Mouse (Mus musculus) thymus, adult 2 months (tissue): ENCODE data around the gene Rabep1. TPM values are rescaled to one million over a fixed set of nuclear protein-coding genes. Genes with fewer than 3 reads are reported as not detected.

ENCODE experiments used
- DNase-seq: peaks from one replicate; pipeline ENCODE4 v3.0.0; 2021
- H3K27ac ChIP-seq: fragments of 200-500 bp; 2 replicates; pipeline ENCODE4 v1.5.1; 2012; ENCODE audit warnings: low read length, control low read depth; ENCODE audit not compliant: control insufficient read depth, insufficient read depth
- H3K27me3 ChIP-seq: fragments of 200-500 bp; 2 replicates; pipeline ENCODE4 v1.6.1; 2012; ENCODE audit warnings: mild to moderate bottlenecking, low read length, moderate library complexity, mixed read lengths; ENCODE audit not compliant: control insufficient read depth, insufficient read depth
- H3K36me3 ChIP-seq: fragments of 200-500 bp; 2 replicates; pipeline ENCODE4 v1.6.1; 2012; ENCODE audit warnings: mild to moderate bottlenecking, low read length, moderate library complexity; ENCODE audit not compliant: control insufficient read depth, insufficient read depth
- H3K4me1 ChIP-seq: fragments of 200-500 bp; replicated peaks from 2 replicates; pipeline ENCODE4 v1.6.1; 2012; ENCODE audit warnings: low read length; ENCODE audit not compliant: control insufficient read depth, insufficient read depth
- H3K4me3 ChIP-seq: fragments of 200-500 bp; 2 replicates; pipeline ENCODE4 v1.5.1; 2012; ENCODE audit warnings: mild to moderate bottlenecking, low read length, control low read depth, moderate library complexity; ENCODE audit not compliant: control insufficient read depth, insufficient read depth
- CTCF ChIP-seq: fragments of 200-500 bp; IDR thresholded peaks from 2 replicates; pipeline ENCODE4 v1.5.1; 2012; ENCODE audit warnings: mild to moderate bottlenecking, control low read depth, low read length, moderate library complexity, borderline replicate concordance; ENCODE audit not compliant: control insufficient read depth, poor library complexity, insufficient read depth; ENCODE audit errors: extremely low read depth
- POLR2A ChIP-seq: fragments of 200-500 bp; IDR thresholded peaks from 2 replicates; pipeline ENCODE4 v1.6.1; 2012; ENCODE audit warnings: mild to moderate bottlenecking, low read length, control low read depth, moderate library complexity; ENCODE audit not compliant: control insufficient read depth, poor library complexity, insufficient read depth; ENCODE audit errors: extremely low read depth
- WGBS: fragments of 180-500 bp; shearing (Covaris S2); methylation state at CpG from one replicate; pipeline ENCODE4 v1.1.7; 2018; 5-methylcytosine and 5-hydroxymethylcytosine counted together
- polyA plus RNA-seq: library from polyadenylated mRNA; depleted of rRNA; stranded (reverse); fragments of >200 nt; gene quantifications from 2 replicates; pipeline ENCODE4 v1.2.3, GENCODE M21; 2012; rRNA removed

Gene Rabep1
- 3.5 and 3.7 TPM in 2 replicates for polyA plus RNA-seq

DNA sequence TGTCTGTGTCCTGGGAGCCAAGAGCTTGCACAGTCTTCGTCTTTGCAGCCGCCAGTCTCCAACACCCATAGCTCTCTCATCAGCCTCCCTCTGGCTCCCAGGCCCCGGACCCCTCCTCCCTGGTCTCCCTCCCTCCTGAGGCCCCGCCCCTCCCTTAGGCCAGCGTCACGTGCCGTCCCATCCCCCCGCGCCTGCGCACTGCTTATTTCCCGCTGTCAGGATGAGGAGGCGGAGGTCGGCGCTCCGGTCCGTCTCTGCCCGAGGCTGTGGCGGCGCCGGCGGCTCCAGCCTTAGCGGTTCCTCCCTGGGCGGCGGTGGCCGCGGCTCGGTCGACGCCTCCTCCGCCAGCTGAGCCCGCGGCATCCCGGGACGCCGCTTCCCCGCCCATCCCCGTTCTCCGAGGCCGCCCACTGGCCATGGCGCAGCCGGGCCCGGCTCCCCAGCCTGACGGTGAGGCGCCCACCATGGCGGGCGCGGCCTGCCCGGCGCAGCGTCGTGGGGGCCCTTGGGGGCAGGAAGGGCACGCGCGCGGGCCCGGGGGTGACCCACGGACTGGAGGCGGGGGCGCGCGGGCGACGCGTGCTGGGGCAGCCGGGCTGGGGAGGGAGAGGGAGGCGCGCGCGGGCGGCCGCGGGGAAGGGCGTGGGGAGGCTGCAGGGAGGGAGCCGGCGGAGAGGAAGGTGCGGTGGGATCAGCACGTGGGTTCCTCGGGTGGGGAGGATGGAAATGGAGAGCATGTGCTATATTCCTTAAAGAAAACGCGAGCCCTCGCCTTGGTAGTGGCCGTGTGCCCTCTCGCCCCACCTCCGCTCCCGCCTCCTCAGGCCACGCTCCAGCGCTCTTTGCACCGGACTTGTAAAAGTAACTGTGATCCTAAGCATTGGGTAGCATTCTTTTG, at the start of gene Rabep1:
Rabep1 (plus strand) TSS at position 220 of the 898 bp plus-strand sequence.
- Histone ChIP-seq H3K4me3 (peak within 1 kb of the TSS; percentile 82), H3K27me3 (no peaks in the 10 kb centered on the region), H3K4me1 (peaks cover 13% of the 10 kb centered on the region), H3K27ac (no peak within 1 kb of the TSS), H3K36me3 (no peaks in the 10 kb centered on the region)
- peak; percentile 49; the same call in 1 of the 2 replicates for TF ChIP-seq CTCF
- peak; percentile 79 for TF ChIP-seq POLR2A
- 1% methylated on average over 86 of the region's 88 CpGs for WGBS
- peak; percentile 94 for DNase-seq

DNA sequence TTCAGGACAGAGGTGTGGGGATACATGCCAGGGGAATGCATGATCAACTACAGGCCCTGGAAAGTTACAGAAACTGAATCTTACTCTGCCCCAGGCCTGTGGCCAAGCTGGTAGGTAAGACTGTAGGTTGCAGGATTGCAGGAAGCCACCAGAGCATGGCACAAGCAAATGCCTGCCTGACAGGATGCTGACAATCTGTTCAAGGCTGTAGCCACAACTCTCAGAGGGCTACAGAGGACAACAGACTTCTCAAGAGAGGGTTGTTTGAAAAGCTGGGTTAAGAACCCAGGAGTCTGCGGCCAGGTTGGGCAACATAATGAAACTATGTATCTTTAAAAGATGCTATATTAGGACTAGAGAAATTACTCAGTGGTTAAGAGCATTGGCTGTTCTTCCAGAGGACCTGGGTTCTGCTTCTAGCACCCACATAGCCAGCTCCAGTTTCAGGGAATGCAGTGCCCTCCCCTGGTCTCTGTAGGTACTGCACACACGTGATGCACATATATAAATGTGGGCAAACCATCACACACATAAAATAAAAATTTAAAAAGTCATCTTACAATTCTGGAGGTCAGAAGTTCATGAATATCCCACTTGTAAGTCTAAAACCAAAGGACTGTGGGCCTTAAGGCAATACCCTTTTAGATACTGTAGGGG, 42.2 kb upstream of the Rabep1 start:
- WGBS, result 99% methylated on average over 2 of the region's 2 CpGs
- H3K4me3 ChIP-seq, result no peak overlapping the region
- no peak for DNase-seq
- H3K27me3 ChIP-seq, result no peaks in the 10 kb centered on the region
- H3K36me3 ChIP-seq, result no peaks in the 10 kb centered on the region
- no peak overlapping the region for H3K27ac ChIP-seq
- H3K4me1 ChIP-seq, result peaks cover 15% of the 10 kb centered on the region
- TF ChIP-seq POLR2A, result no peak
- no peak for TF ChIP-seq CTCF

GRCm38 (mm10) chr11:70802865-70803261, 41.7 kb upstream of the Rabep1 start:
- no peak overlapping the region for H3K27ac ChIP-seq
- H3K27me3 ChIP-seq, result no peaks in the 10 kb centered on the region
- H3K4me3 ChIP-seq, result no peak overlapping the region
- no peaks in the 10 kb centered on the region for H3K36me3 ChIP-seq
- no peak for DNase-seq
- H3K4me1 ChIP-seq, result peaks cover 15% of the 10 kb centered on the region
- TF ChIP-seq CTCF (no peak), POLR2A (no peak)
- 89% methylated on average over 2 of the region's 2 CpGs for WGBS

- H3K4me1 ChIP-seq, result peaks cover 15% of the 10 kb centered on the region
- no peaks in the 10 kb centered on the region for H3K36me3 ChIP-seq
- TF ChIP-seq CTCF (no peak), POLR2A (no peak)
- no peak overlapping the region for H3K27ac ChIP-seq
- WGBS, result 2% methylated on average over 6 of the region's 6 CpGs
- no peak overlapping the region for H3K4me3 ChIP-seq
- H3K27me3 ChIP-seq, result no peaks in the 10 kb centered on the region
- no peak for DNase-seq
These were observed 40.8 kb upstream of the Rabep1 start for GRCm38 (mm10) chr11:70803711-70804200.

DNA sequence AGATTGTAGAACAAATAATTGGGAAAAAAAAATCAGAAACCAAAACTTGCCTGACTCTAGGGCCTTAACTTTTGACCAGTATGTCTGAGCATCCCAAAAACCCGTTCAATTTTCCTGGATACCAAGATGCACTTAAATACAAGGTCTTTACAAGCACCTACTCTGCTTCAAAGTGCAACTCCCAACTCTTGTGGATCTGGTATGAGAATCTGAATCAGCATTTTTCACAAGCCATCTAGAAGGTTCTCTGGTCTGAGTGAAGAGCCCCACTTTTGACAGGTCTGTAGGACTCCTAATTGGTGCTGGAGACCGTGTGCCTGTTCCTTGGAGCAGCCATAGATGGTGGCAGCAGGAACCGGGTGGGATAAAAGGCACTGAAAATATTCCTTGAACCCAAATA, 40.2 kb upstream of the Rabep1 start:
- Histone ChIP-seq H3K4me1 (peaks cover 15% of the 10 kb centered on the region), H3K36me3 (no peaks in the 10 kb centered on the region), H3K27me3 (no peaks in the 10 kb centered on the region), H3K27ac (no peak overlapping the region), H3K4me3 (no peak overlapping the region)
- WGBS, result 83% methylated on average over 3 of the region's 3 CpGs
- DNase-seq, result no peak
- TF ChIP-seq CTCF (no peak), POLR2A (no peak)

- Histone ChIP-seq H3K36me3 (no peaks in the 10 kb centered on the region), H3K27ac (no peak overlapping the region), H3K4me1 (peaks cover 15% of the 10 kb centered on the region), H3K4me3 (no peak overlapping the region), H3K27me3 (no peaks in the 10 kb centered on the region)
- no peak for TF ChIP-seq POLR2A
- TF ChIP-seq CTCF, result no peak
- no peak for DNase-seq
- WGBS, result 59% methylated on average over 8 of the region's 8 CpGs
These were observed 38.9 kb upstream of the Rabep1 start for GRCm38 (mm10) chr11:70805641-70806175.
